Mouse (Mus musculus) retina, adult 2 months (tissue): ENCODE measurements around the gene Farp1.
A peak's percentile ranks its signal among the peaks of the same experiment; 100 is the strongest.

Experiments
- DNase-seq: peaks from one replicate; pipeline ENCODE4 v3.0.0-alpha.2; 2012; ENCODE audit warnings: low read depth, low spot score

Farp1 gene

DNA sequence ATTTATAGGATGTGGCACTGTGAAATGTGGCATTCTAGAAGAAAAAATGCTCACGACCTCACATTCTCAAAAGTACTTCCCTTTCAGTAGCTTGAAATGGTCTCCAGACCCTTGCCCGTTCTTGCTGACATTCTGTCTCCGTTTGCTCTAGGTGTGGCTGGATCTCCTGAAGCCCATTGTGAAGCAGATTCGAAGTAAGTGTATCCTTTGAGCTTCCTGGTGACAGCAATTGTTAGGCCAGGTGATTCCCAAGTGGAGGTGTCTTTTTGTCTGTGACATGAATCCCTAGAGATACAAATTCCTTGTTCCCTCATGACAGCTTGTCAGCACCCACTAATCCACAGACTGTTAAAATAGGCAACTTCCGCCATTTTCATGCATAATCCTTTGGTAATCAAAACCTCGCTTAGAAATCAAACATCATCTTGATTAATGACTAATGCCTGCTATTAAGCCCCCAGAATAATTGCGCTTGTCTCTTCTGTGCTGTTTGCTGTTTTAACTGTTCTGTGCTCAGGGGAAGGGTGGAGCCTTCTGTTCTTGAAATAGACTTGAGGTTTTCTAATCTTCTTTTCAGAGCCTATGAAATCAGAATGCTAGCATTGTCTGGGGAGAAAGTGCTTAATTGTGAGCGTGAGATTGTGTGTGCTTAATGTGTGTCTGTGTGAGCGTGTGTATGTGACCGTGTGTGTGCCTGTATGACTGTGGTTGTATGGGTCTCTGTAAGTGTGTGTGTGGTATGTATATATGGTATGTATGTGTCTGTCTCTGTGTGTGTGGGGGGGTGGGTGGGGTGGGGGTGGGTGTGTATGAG, 184.4 kb downstream of the Farp1 start:
- DNase-seq = no peak

DNA sequence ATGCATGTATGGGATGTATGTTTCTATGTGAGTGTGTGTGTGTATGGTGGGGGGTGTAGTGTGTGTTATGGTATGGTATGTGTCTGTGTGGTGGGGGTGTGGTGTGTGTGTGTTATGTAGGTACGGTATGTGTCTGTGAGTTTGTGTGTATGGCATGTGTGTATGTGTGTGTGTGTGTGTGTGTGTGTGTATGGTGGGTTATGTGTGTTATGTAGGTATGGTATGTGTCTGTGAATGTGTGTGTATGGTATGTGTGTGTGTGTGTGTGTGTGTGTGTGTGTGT, 185.0 kb downstream of the Farp1 start:
- DNase-seq = no peak

DNA sequence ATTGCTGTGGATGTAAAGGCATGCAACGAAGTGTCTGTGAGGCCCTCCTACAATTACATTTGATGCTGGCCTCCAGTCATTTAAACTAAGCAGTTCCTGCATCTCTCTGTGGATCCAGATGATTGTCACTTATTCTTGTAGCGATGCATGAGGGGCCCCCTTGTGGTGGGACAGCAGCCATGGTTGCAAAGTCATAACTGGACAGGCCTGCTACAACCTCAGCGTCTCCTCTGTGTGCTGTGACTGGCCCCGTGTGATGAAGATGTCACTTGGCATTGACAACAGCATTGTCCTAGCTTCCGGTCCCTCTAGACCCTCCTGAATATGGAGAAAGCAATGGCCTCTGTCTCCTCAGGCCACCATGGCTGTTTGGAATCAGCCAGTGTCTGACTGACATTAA, 185.7 kb downstream of the Farp1 start:
- DNase-seq = peak; percentile 39

DNA sequence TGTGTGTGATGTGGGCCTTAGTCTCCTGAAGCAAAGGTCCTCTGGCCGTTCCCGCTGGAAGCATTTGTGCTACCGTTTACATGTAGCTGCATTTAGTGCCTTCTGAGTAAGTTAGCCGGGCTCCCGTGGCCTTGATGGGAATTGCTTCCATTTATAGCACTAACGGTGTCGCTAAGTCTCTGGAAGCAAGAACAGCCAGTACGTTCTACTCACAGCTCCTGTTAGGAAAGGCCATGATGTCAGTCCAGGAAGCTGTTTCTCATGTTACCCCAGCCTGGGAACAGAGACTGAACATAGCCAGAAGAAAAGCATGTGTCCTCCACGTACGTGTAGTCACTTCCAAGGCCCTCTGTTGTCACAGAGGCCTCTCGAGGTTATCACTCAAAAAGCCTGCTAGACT, 190.8 kb downstream of the Farp1 start:
- no peak for DNase-seq

DNA sequence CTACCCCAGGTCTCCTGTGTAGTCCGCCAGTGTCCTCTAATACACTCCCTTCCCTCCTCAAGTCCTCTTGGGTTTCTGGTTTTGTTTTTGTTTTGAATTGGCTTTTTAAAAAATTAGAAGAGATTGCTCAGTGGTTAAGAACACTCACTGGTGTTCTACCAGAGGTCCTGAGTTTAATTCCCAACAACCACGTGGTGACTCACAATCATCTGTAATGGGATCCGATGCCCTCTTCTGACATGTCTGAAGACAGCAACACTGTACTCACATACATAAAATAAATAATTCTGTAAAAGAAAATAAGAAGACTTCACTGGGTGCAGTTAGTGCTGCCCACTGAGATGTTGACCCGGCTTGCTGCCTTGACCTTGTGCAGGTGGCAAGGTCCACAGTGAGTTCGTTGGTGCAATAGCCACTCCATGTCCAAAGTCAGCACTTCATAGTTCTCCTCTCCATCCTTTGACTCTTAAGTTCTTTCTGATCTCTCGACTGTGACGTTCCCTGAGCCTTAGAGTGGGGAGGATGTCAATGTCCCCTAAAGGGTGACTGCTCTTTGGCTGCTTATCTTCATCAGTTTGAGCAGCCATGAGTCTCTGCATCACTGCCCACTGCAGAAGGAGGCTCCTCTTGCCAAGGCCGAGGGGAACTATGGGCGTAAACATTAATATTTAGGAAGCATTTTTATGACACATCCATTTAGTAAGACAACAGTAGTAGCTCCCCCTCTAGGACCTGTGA, 194.2 kb downstream of the Farp1 start:
- no peak for DNase-seq

DNA sequence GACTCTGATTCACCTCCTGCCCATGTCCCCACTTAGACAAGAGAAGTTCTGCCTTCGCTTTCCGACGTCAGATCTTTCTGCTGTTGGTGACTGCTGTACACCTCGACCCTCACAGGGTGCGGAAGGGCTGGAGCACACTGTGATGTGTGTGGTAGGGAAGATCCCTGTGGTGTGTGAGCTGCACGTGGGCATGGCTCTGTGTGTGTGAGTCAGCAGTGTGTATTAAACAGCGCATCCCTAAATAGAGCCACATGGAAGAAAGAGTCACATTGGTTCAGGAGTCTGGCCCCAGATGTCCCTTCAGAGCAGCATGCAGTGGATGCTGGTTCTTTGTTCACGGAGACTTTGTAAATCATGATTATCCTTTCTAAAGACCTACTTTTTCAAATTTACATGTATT, 196.2 kb downstream of the Farp1 start:
- DNase-seq = no peak

DNA sequence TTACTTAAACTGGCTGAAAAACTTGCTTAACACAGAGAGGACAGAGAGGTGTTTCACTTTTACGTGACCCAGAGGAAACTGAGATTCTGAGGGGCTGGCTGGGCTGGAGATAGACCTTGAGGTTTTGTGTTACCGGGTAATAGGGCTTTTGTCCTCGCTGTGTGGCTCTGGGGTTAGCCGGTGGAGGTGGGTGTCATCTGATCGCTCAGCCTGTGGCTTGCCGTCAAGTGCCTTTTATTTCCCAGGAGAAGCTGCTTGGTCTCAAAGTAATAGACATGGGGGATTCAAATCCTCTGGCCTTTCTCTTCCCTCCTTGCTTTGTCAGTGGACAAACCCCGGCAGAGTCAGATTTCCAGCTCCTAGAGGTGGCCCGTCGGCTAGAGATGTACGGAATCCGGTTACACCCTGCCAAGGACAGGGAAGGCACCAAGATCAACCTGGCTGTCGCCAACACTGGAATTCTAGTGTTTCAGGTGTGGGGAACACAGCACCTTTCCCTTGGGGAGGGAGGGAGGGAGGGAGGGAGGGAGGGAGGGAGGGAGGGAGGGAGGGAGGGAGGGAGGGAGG, 199.8 kb downstream of the Farp1 start:
- DNase-seq = no peak

DNA sequence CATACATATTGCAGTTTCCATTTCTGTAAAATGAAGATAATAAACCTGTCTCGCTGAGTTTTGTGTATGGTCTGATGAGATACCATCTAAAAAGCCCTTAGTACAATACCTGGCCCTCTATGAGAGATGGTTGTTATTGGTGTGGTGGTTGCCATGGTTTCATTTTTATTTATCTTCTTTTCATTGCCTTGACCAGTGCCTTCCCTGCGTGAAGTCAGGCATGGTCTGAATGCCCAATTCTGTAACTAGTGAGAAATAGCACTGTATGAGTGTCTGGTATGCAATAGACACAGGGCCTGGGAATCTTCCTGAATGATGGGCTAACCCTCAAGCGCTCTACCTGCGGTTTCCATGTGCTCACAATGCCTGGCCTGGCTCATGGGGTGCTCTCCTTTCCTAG, 201.7 kb downstream of the Farp1 start:
- DNase-seq = no peak

DNA sequence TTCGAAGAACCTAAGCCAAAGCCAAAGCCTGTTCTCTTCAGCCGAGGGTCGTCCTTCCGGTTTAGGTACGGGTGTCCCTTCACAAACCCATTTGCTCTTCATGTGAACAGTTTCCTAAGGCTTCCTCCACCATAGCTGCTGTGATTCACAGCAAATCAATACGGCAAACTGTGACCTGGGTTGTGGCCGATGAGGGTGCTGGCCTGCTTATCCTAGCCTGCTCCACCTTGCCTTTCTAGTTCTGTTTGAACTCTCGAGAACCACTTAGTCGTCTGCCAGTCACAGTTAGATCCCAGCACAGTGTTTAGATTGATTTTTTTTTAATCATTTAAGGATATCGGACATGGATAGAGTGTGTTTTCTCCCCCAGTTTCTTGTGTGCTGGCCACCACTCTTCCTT, 203.7 kb downstream of the Farp1 start:
- DNase-seq = no peak

DNA sequence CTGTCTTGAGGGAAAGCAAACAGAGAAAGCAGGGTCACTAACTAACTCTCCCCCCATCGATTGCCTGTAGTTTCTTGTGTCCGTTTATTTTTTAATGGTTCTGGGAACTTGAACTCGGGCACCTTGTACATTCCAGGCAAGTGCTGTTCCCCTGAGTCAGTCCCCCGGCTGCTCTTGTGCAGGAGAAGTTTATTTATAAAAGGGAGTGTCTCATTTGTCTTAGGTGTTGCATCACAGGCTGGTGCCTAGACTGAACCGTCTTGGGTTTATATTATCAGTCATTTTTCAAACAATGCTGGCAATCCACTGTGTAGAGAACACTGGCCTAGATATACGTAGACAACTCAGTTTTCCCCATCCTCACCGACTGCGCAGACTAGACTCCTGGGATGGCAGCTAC, 204.4 kb downstream of the Farp1 start:
- DNase-seq = no peak

DNA sequence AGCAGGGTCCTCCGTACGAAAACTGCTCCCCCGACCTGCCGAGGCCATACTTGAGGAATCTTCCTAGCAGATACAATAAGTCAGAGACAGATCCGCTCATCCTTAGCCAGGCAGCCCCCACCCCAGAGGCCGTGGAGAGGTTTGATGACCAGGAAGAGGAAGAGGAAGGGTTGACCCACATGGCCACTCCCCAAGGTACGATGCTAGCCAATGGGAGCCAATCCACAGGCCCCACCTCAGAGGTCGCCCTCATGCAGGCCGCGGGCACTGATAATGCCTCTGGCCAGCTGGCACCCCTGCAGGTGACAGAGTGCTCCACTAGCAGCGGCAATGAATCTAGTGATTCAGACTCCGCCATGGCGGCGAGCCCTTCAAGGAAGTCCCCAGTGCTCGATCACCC, 209.1 kb downstream of the Farp1 start:
- no peak for DNase-seq

DNA sequence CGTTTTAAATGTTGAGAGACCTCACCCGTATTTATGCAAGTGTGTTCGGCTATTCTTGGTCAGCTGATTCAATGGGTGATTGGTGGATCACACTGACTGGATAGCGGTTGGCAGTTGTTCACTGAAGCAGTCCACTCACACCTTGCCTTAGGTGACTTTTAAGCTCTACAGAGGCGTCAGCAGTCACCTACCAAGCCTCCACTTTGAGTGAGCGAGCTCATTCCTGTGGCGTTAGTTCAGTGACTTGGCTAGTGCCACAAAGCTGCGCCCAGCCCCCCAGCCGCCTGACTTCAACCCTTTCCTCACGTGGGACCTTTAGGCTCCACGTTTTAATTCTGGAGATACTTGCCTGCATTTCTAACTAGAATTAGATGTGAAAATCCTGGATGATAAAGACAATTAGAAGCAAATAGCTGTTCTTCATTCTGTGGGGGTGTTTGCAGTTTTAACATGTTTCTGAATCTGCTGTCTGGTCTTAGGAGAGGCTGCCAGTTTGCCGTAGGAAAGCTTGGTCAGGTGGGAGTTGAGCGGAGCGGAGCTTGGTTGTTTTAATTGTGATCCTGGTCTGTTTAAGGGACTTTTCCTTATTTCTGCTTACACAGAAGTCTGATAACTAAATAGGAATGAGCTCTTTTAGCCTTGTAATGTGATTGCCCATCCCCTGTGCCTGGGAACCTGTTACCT, 211.2 kb downstream of the Farp1 start:
- DNase-seq = no peak

DNA sequence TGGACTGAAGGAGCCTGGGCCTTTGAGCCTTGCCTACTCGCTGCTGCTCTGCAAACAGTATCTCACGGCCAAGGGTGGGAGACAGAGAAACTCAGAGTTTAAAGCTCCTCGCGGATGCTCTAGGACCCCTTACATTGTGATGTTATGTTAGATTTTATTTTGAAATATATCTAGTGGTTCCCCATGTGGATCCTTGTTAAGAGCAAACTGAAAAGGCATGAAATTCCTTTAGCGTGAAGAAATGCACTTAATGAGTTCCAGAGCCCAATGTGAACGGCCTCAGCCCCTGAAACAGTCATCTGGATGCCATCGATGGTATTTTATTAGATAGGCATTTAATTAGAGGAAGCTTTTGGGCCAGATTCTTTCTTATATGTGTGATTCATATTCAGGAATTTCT, 212.3 kb downstream of the Farp1 start:
- DNase-seq = no peak

DNA sequence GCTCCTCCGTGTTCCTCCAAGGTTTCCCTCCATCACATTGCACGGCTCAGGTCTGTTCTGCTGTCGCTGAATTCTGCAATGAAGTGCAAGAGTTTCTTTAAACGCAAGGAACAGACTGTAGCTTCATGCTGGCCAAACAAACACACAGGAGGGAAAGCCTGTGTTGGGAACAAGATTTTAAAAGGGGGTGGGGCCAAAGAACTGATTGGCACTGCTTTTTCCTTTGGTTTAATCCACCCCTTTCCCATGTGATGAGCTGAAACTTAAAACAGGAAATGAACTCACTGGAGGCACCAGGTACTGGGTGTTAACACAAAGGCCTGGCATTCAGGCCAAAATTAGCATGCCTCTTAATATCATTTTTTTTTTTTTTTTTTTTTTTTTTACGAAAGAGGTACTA, 213.3 kb downstream of the Farp1 start:
- DNase-seq = no peak

DNA sequence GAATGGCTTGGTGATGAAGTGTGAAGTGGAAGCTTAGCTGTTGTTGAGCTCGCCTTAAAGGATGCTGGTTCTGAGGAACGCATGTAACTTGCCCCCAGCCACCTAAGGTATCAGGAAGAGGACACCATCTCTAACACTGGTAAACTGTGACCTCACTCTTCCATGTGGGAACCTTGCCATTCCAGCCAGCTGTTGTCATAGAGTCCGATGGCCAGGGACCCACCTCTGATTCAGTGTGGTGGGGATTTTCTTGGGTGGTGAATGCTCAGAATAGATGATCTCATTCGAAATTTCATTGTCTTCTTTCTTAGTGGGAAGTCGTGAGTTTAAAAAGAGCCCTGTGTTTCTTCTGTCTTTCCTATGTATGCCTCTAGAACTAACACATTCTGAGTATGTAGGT, 216.1 kb downstream of the Farp1 start:
- DNase-seq = no peak

DNA sequence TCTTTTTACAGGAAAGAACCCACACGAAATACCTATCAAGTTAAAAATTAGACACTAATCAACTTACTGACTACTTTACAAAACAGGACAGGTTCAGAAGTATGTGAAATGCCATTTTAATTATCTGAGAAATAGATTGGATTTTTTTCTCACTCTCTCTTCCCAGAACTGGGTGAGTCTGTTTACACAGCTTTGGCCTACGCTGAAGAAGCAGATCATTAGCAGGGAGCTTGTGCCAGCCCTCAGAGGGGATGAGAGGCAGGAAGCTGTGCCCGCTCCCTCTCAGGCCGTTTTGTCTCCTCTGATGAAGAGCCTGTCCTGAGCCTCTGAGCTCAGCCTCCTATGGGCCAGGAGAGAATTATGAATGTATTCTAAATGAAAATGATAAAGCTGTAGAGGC, 216.7 kb downstream of the Farp1 start:
- DNase-seq = no peak

DNA sequence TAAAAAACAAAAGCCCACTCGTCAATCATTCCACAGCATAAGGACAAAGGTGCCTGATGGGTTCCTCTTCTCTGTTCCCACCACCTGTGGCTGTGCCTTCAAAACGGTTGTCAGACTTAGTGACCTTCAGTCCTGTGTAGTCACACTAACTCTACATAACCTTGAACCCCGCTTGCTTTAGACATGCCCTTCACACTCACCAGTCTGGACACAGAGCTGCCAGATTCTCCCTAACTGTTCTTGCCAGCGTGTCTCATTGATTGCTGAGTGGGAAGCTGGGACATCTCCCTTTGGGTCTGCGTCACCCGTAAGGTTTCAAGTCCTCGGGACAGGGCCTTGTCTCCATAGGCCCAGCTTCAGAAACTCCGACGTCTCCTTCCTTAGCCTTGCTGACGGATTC, 217.5 kb downstream of the Farp1 start:
- no peak for DNase-seq

DNA sequence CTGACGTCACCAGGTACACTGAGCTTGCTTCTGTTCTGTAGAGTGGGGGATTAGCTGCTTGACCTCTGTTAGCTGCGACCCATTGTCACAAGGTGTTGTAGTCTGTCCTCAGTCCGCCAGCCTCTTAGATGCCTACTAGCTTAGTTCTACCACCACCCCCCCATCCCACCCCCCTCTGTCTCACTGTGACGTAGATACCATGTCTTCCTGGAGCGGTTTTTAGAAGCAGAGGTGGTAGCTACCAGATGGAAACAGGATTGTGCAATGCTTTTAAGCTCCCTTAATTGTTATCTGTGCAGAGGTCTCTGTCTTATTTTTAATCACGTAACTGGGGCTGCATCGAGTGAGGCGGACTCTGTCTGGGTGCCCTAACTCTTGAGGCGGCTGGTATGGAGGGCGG, 219.9 kb downstream of the Farp1 start:
- DNase-seq = no peak

DNA sequence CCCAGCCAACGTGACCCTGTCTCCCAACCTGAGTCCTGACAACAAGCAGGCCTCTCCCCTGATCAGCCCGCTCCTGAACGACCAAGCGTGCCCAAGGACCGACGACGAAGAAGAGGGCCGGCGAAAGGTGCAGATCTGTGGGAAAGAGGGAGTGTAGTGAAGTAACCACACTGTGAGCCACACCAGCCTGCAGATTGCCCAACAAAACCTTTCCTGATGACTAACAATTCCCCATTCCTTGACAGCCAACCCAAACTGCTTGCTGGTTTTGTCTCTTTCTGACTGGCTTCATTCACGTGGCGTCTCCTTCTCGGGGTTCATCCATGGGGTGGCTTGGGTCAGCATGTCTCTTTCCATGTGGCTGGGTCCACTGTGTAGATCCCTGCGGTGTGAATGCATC, 220.5 kb downstream of the Farp1 start:
- no peak for DNase-seq

DNA sequence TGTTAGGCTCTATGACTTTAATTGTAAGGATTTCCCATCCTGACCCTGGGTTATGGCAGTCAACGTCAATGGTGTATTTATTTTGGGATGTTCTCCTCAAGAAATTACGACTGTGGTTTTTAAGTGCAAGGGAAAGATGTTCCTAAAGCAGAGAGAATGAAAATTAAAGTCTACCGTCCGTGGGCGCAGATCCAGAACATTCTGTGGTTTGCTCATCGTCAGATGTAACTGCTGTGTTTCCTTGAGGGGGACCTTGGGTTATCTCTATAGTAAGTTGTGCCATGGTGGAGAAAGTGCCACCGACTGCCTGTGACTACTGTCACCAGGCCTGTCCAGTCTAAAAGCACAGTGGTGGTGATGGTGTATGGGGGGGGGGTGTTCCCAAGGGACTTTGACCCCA, 221.9 kb downstream of the Farp1 start:
- no peak for DNase-seq

DNA sequence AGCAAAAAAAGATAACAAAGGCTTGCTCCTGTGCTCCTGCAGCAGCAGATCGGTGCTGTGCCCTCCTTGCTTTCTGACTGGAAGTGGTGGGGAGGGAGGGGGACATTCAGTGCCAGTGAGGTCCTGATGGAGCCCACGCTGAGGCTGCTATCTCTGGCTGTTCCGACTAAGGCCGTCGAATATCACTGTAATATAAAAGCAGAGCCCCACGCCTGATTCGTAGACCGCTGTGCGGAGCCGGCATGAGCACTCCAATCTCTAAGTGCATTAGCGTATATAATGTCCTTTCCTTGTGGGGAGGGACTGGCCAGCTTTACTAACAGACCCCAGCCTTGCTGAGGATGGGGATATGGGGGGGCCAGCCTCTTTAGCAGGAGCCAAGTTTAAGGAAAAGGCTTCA, 224.3 kb downstream of the Farp1 start:
- DNase-seq = no peak

DNA sequence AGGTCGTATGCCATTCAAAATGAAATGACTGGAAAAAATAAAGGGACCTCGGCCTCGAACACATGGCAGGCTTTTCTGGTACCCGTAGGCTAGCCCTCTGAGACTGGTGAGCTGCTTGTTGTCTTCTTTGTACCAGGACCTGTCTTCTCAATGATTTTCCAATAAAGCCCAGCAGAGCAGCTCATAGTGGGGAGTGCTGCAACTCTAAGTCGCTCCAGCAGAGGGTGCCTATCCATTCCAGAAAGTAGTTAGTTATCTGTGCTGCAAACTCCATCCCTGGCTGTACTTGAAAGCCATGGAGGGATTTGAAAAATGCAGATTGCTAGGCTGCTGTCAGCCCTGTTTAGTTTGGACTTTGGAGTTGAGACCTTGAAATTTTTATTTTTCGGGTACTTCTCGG, 224.8 kb downstream of the Farp1 start:
- no peak for DNase-seq
